Mouse (Mus musculus) forebrain, embryonic 15.5 days (tissue): ENCODE measurements around the gene Atg9a. TPM values are rescaled to one million over a fixed set of nuclear protein-coding genes. Genes with fewer than 3 reads are reported as not detected.

Experiments
- microRNA-seq: library from miRNA; unstranded; fragments of <30 nt; microRNA quantifications from one replicate; pipeline ENCODE4, GENCODE M21; 2016
- polyA plus RNA-seq: library from polyadenylated mRNA; unstranded; fragments of >200 nt; fragmentation: Nextera tagmentation; extraction: Ambion mirVana; gene quantifications from 2 replicates; pipeline ENCODE4 v1.2.1, GENCODE M21; 2015

The Atg9a gene
- polyA plus RNA-seq, 1 experiment from 2014 or later, result 40.4 TPM

Small RNAs within 50 kb of the gene (microRNA-seq; reads per million reads assigned to microRNA genes)
- gene Gm27943, result not detected

Other genes with a start within 250 kb of the Atg9a start
- gene Ihh, start 240.5 kb downstream of the Atg9a start, polyA plus RNA-seq, result 0.09 and 0.22 TPM in 2 replicates
- 7.0 and 7.7 TPM in 2 replicates for gene Nhej1, start 67.0 kb downstream of the Atg9a start, polyA plus RNA-seq
- gene Slc23a3, start 58.3 kb downstream of the Atg9a start, polyA plus RNA-seq, result not detected in 2 replicates
- gene Cnppd1, start 49.5 kb downstream of the Atg9a start, polyA plus RNA-seq, result 55.5 and 57.9 TPM in 2 replicates
- 91.2 and 103 TPM in 2 replicates for gene Retreg2, start 49.4 kb downstream of the Atg9a start, polyA plus RNA-seq
- gene Zfand2b, start 23.6 kb downstream of the Atg9a start, polyA plus RNA-seq, result 40.4 and 42.9 TPM in 2 replicates
- 42.9 and 45.1 TPM in 2 replicates for gene Abcb6, start 11.8 kb downstream of the Atg9a start, polyA plus RNA-seq
- gene Ankzf1, start within 50 bp of the Atg9a start, polyA plus RNA-seq, result 26.3 and 28.6 TPM in 2 replicates
- gene Glb1l, start 18.6 kb upstream of the Atg9a start, polyA plus RNA-seq, result 19.6 and 20.0 TPM in 2 replicates
- 145 and 147 TPM in 2 replicates for gene Stk16, start 18.6 kb upstream of the Atg9a start, polyA plus RNA-seq
- 14.9 and 19.5 TPM in 2 replicates for gene Tuba4a, start 27.7 kb upstream of the Atg9a start, polyA plus RNA-seq
- gene A630095N17Rik, start 39.9 kb upstream of the Atg9a start, polyA plus RNA-seq, result not detected in 2 replicates
- gene Dnajb2, start 44.2 kb upstream of the Atg9a start, polyA plus RNA-seq, result 53.0 and 54.0 TPM in 2 replicates
- 6.9 and 8.7 TPM in 2 replicates for gene Ptprn, start 72.3 kb upstream of the Atg9a start, polyA plus RNA-seq
- 38.6 and 51.0 TPM in 2 replicates for gene Resp18, start 86.2 kb upstream of the Atg9a start, polyA plus RNA-seq
- 162 and 163 TPM in 2 replicates for gene Dnpep, start 125.8 kb upstream of the Atg9a start, polyA plus RNA-seq
- 1.0 and 1.2 TPM in 2 replicates for gene Des, start 168.1 kb upstream of the Atg9a start, polyA plus RNA-seq
- 9.9 and 11.4 TPM in 2 replicates for gene Speg, start 183.1 kb upstream of the Atg9a start, polyA plus RNA-seq
- gene Gmppa, start 243.7 kb upstream of the Atg9a start, polyA plus RNA-seq, result 62.3 and 77.8 TPM in 2 replicates